Mouse (Mus musculus) left cerebral cortex, adult 9 months (tissue): Measurements from ENCODE around the gene Nptn.

Source experiments
- DNase-seq, 2 experiments: peaks; one replicate each; pipeline ENCODE4 v3.0.0; 2022; ENCODE audit warnings: low spot score in 2 of 2

Nptn gene

GRCm38 (mm10) chr9:58690701-58691100 is 108.7 kb downstream of the Nptn start:
- no peak for DNase-seq

DNA sequence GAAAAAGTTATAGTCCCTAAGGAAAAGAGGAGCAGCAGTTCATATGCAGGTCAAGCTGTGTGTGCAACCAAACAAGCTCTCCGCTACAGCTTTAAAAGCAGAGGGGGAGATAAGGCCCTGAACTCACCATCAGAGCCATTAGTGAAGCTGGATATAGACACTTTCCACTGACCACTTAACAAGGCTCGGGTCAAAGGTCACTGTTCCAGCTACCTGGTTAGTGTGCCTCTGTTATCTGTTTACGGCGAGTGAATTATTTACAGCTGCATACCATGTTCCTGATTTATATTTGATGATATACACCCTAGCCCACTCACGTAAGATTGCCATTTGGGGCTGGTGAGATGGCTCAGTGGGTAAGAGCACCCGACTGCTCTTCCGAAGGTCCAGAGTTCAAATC is 109.4 kb downstream of the Nptn start:
- no peak for DNase-seq

- DNase-seq: no peak
Measured at GRCm38 (mm10) chr9:58698486-58698885, 116.4 kb downstream of the Nptn start.

DNA sequence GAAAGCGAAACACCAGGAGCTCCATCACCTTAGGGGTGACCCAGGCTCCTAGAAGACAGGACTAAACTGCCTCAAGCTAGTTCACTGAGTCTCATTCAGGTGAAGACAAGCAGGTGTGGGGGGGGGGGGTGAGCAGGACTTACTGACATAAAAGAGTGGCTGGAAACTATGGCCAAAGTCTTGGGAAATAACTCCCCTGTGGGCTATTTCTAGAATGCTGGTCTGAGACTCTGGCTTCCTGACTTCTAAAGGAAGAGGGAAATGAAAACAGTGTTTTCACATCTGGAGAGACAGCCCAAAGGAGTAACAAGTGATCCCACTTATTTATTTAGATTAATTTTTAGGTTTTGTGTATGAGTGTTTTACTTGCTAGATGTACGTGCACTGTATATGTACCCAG is 119.7 kb downstream of the Nptn start:
- no peak for DNase-seq

DNA sequence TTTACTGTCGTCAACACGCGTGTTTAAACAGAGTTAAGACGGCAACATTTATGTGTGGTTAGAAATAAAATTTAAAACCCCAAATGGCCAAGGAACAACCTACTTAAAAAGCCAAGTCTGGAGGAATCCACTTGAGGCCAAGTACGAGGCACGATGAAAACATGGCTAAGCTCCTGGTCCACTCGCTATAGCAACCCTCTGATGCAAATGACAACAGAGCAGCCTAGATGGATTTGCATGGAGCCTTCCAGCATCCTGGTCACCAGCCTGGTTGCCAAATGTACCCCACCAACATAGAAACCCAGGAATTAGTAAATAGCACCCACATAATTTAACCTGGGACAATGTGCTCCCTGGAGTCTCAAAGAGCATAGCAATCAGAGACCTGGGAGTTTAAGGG is 121.7 kb downstream of the Nptn start:
- DNase-seq: no peak

- DNase-seq: no peak
Measured at GRCm38 (mm10) chr9:58706024-58706423, 124.0 kb downstream of the Nptn start.
